In genomic region chr10:54087346-54087745, GRCm38 (mm10) we compare ENCODE assay signal across 25 mouse cellular contexts.
"Had no signal": no experiment of that assay in that cellular context is flagged by ENCODE, and none has a peak within 500 bp of the region (broad histone marks: within the 10 kb centered on the region; RNA-seq: fewer than 3 reads in every experiment).

No protein-coding gene starts in this region.

- H3K4me3 ChIP-seq: gastrocnemius, adult 2 months; heart, embryonic 10.5 days; heart, embryonic 13.5 days; heart, embryonic 15.5 days; hindbrain, embryonic 13.5 days; hindbrain, embryonic 15.5 days; layer of hippocampus, adult 2 months; left cerebral cortex, adult 2 months; limb, embryonic 10.5 days; limb, embryonic 12.5 days; liver, embryonic 13.5 days; liver, embryonic 15.5 days had no signal

- H3K9me3 ChIP-seq: heart, embryonic 10.5 days; heart, embryonic 13.5 days; heart, embryonic 15.5 days; hindbrain, embryonic 13.5 days; hindbrain, embryonic 15.5 days; limb, embryonic 10.5 days; limb, embryonic 12.5 days; liver, embryonic 13.5 days; liver, embryonic 15.5 days had no signal

- DNase-seq: gastrocnemius, adult 2 months; gastrocnemius, postnatal 10 days; gastrocnemius, postnatal 25 days; heart, adult 18-20 months; heart, postnatal 14 days; heart, postnatal 36 days; kidney, adult 18-20 months; kidney, adult 8-10 months; kidney, postnatal 10 days; kidney, postnatal 25 days; kidney, postnatal 4 days; liver; liver, embryonic 13.5 days had no signal

- H3K27ac ChIP-seq: gastrocnemius, adult 2 months; heart, embryonic 10.5 days; heart, embryonic 13.5 days; heart, embryonic 15.5 days; hindbrain, embryonic 13.5 days; hindbrain, embryonic 15.5 days; hindbrain, postnatal 0 days; layer of hippocampus, adult 2 months; left cerebral cortex, adult 2 months; limb, embryonic 10.5 days; limb, embryonic 12.5 days; liver, embryonic 13.5 days; liver, embryonic 15.5 days had no signal

- H3K9ac ChIP-seq: heart, embryonic 13.5 days; heart, embryonic 15.5 days; hindbrain, embryonic 13.5 days; hindbrain, embryonic 15.5 days; limb, embryonic 12.5 days; liver, embryonic 13.5 days; liver, embryonic 15.5 days had no signal

- H3K4me2 ChIP-seq: heart, embryonic 13.5 days; heart, embryonic 15.5 days; hindbrain, embryonic 13.5 days; hindbrain, embryonic 15.5 days; limb, embryonic 12.5 days; liver, embryonic 11.5 days; liver, embryonic 13.5 days; liver, embryonic 15.5 days had no signal

- H3K4me1 ChIP-seq: heart, embryonic 10.5 days; heart, embryonic 13.5 days; heart, embryonic 15.5 days; hindbrain, embryonic 13.5 days; hindbrain, embryonic 15.5 days; limb, embryonic 10.5 days; limb, embryonic 12.5 days; liver, embryonic 13.5 days; liver, embryonic 15.5 days had no signal

- H3K36me3 ChIP-seq: heart, embryonic 10.5 days; heart, embryonic 13.5 days; heart, embryonic 15.5 days; hindbrain, embryonic 13.5 days; hindbrain, embryonic 15.5 days; limb, embryonic 10.5 days; limb, embryonic 12.5 days; liver, embryonic 13.5 days; liver, embryonic 15.5 days had no signal

- H3K27me3 ChIP-seq: heart, embryonic 13.5 days; heart, embryonic 15.5 days; hindbrain, embryonic 13.5 days; hindbrain, embryonic 15.5 days; limb, embryonic 12.5 days; liver, embryonic 15.5 days had no signal

- ATAC-seq: hindbrain, postnatal 0 days had no signal
